Mouse (Mus musculus): ENCODE data around the gene Tsen34.

DNA sequence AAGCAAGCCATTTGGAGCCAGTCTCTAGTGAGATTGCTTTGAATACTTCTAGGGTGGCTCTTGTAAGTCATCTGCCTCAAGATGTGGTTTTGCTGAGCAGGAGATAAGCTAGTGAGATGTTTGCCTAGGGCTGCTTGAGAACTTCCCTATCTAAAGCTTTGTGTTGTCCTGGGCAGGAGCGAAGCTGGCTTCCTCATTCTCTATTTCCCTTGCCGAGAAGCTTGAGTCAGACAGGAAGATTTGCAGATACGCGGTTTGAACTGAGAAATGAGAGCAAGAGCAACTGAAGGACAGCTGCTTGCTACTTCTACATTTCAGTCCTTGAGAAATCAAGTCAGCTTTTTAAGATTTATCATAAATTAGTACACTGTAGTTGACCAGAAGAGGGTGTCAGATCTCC, 14.4 kb downstream of the Tsen34 start:
- no peak for TF ChIP-seq POLR2A (IDR thresholded peaks at IDR 0.05; ENCODE audit: insufficient read depth, low read length)
- no peak for TF ChIP-seq CTCF (IDR thresholded peaks at IDR 0.05; ENCODE audit: low read depth, low read length)
